Mouse (Mus musculus): Measurements from ENCODE around the gene Tfpt.
"Not testable (repeated sequence)": the region's sequence is repeated elsewhere in the genome, so short reads cannot be mapped to it uniquely, and the experiment has no call there.

Tfpt gene

GRCm38 (mm10) chr7:3571847-3572246, 57.9 kb downstream of the Tfpt start:
- no peak for DNase-seq

DNA sequence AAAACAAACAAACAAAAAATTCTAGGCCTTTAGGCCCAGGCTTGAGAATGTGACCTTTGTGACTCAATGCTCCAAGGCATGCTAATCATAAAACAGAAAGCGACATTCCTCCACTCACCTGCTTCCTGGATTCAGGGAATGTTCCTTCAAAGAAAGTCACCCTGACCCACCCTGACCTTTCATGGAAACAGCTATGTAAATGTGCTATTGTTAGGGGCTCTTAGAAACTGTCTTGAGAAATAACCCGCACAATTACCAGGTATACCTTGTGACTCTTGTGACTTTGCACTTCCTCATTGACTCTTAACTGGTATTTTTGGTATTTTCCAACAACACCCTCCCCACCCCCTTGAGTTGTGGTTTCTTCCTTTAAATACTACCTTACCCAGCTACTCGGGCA, 59.1 kb downstream of the Tfpt start:
- not testable (repeated sequence) for DNase-seq
